Mouse (Mus musculus): ENCODE measurements around the gene Snap23. TPM values are rescaled to one million over a fixed set of nuclear protein-coding genes. Genes with fewer than 3 reads are reported as not detected.
"Not testable (repeated sequence)": the region's sequence is repeated elsewhere in the genome, so short reads cannot be mapped to it uniquely, and the experiment has no call there.

Gene Snap23
- polyA plus RNA-seq, 2 experiments, result 15.6 to 23.5 TPM

GRCm38 (mm10) chr2:120561524-120561923 lies 5.9 kb upstream of the Snap23 start:
- DNase-seq (ENCODE audit: low read depth in 3 of 3, low spot score in 3 of 3), result no peak
- no peak overlapping the region for H3K9ac ChIP-seq (replicated peaks)
- 62% methylated on average over 1 of the region's 1 CpGs for WGBS (ENCODE audit: insufficient replicate concordance)
- no peak for ATAC-seq (ENCODE audit: insufficient read depth)
- peaks cover 12 to 21% of the 10 kb centered on the region in 2 experiments for H3K4me1 ChIP-seq (replicated peaks; ENCODE audit: control insufficient read depth in 2 of 2, insufficient read depth in 2 of 2, low read length in 1 of 2)
- H3K4me2 ChIP-seq (ENCODE audit: low read depth), result no peak overlapping the region
- no peaks in the 10 kb centered on the region; the same call in 1 of the 2 replicates for H3K36me3 ChIP-seq (replicated peaks; ENCODE audit: control insufficient read depth, insufficient read depth, low read depth)
- H3K4me3 ChIP-seq (ENCODE audit: insufficient read depth in 1 of 2, low read depth in 2 of 2, low read length in 2 of 2), result no peak overlapping the region
- H3K9me3 ChIP-seq (ENCODE audit: control insufficient read depth, low read length), result no peaks in the 10 kb centered on the region
- H3K27me3 ChIP-seq (ENCODE audit: control insufficient read depth, insufficient read depth, low read length), result no peaks in the 10 kb centered on the region
- no peak overlapping the region for H3K27ac ChIP-seq
- TF ChIP-seq EP300 (IDR thresholded peaks at IDR 0.05; ENCODE audit: low read depth) (no peak), CTCF (IDR thresholded peaks at IDR 0.05; ENCODE audit: low read depth) (no peak)

- Histone ChIP-seq H3K4me2 (ENCODE audit: low read depth) (peak overlapping the region; percentile 86), H3K9me3 (ENCODE audit: control insufficient read depth, low read length) (no peaks in the 10 kb centered on the region), H3K36me3 (replicated peaks; ENCODE audit: control insufficient read depth, insufficient read depth, low read depth) (no peaks in the 10 kb centered on the region; the same call in 1 of the 2 replicates), H3K27ac (no peak overlapping the region; the same call in 1 of the 2 replicates), H3K4me1 (replicated peaks; ENCODE audit: control insufficient read depth in 2 of 2, insufficient read depth in 2 of 2, low read length in 1 of 2) (peaks cover 12 to 20% of the 10 kb centered on the region in 2 experiments), H3K9ac (replicated peaks) (peak overlapping the region; percentile 69), H3K4me3 (ENCODE audit: insufficient read depth in 1 of 2, low read depth in 2 of 2, low read length in 2 of 2) (peak overlapping the region; percentile 72 to 96), H3K27me3 (ENCODE audit: control insufficient read depth, insufficient read depth, low read length) (no peaks in the 10 kb centered on the region)
- TF ChIP-seq EP300 (IDR thresholded peaks at IDR 0.05; ENCODE audit: low read depth) (no peak), CTCF (IDR thresholded peaks at IDR 0.05; ENCODE audit: low read depth) (no peak)
- no peak for ATAC-seq (ENCODE audit: insufficient read depth)
- DNase-seq (ENCODE audit: low read depth in 3 of 3, low spot score in 3 of 3), result no peak
- 3% methylated on average over 9 of the region's 9 CpGs for WGBS (ENCODE audit: insufficient replicate concordance)
Measured at GRCm38 (mm10) chr2:120562859-120563234, 4.6 kb upstream of the Snap23 start.

- TF ChIP-seq EP300 (IDR thresholded peaks at IDR 0.05; ENCODE audit: low read depth) (peak; percentile 50; the same call in 1 of the 2 replicates), CTCF (IDR thresholded peaks at IDR 0.05; ENCODE audit: low read depth) (no peak)
- peak; percentile 72 to 82 (median 77) for DNase-seq (ENCODE audit: low read depth in 3 of 3, low spot score in 3 of 3)
- Histone ChIP-seq H3K9me3 (ENCODE audit: control insufficient read depth, low read length) (no peaks in the 10 kb centered on the region), H3K4me1 (replicated peaks; ENCODE audit: control insufficient read depth in 2 of 2, insufficient read depth in 2 of 2, low read length in 1 of 2) (peaks cover 12 to 20% of the 10 kb centered on the region in 2 experiments), H3K4me3 (ENCODE audit: insufficient read depth in 1 of 2, low read depth in 2 of 2, low read length in 2 of 2) (peak within 1 kb of the TSS; percentile 72 to 96), H3K27me3 (ENCODE audit: control insufficient read depth, insufficient read depth, low read length) (no peaks in the 10 kb centered on the region), H3K27ac (peak within 1 kb of the TSS; percentile 30; the same call in 1 of the 2 replicates), H3K9ac (replicated peaks) (peak within 1 kb of the TSS; percentile 69), H3K4me2 (ENCODE audit: low read depth) (peak within 1 kb of the TSS; percentile 86), H3K36me3 (replicated peaks; ENCODE audit: control insufficient read depth, insufficient read depth, low read depth) (no peaks in the 10 kb centered on the region)
- WGBS (ENCODE audit: insufficient replicate concordance), result under 1% methylated on average over 50 of the region's 50 CpGs
- peak; percentile 65 for ATAC-seq (ENCODE audit: insufficient read depth)
Measured at GRCm38 (mm10) chr2:120563235-120563990, 4.1 kb upstream of the Snap23 start, which contains the start of gene Zfp106. Gene Zfp106 (minus strand): TSS chr2:120563843.

GRCm38 (mm10) chr2:120564548-120565188 lies 2.8 kb upstream of the Snap23 start:
- H3K27ac ChIP-seq, result peak overlapping the region; percentile 30
- not testable (repeated sequence) for H3K36me3 ChIP-seq (replicated peaks; ENCODE audit: control insufficient read depth, insufficient read depth, low read depth); DNase-seq (ENCODE audit: low read depth in 3 of 3, low spot score in 3 of 3); H3K9me3 ChIP-seq (ENCODE audit: control insufficient read depth, low read length); H3K27me3 ChIP-seq (ENCODE audit: control insufficient read depth, insufficient read depth, low read length); H3K9ac ChIP-seq (replicated peaks); H3K4me3 ChIP-seq (ENCODE audit: insufficient read depth in 1 of 2, low read depth in 2 of 2, low read length in 2 of 2); H3K4me2 ChIP-seq (ENCODE audit: low read depth); ATAC-seq (ENCODE audit: insufficient read depth)
- TF ChIP-seq EP300 (IDR thresholded peaks at IDR 0.05; ENCODE audit: low read depth), result peak; percentile 23; the same call in 1 of the 2 replicates
- WGBS (ENCODE audit: insufficient replicate concordance), result 16% methylated on average over 4 of the region's 4 CpGs
- H3K4me1 ChIP-seq (replicated peaks; ENCODE audit: control insufficient read depth in 2 of 2, insufficient read depth in 2 of 2, low read length in 1 of 2), result peaks cover 12 to 25% of the 10 kb centered on the region in 2 experiments

- no peaks in the 10 kb centered on the region for H3K9me3 ChIP-seq (ENCODE audit: control insufficient read depth, low read length)
- peak in 1 of 3 experiments; percentile 50 for DNase-seq (ENCODE audit: low read depth in 3 of 3, low spot score in 3 of 3)
- WGBS (ENCODE audit: insufficient replicate concordance), result 12% methylated on average over 2 of the region's 2 CpGs
- H3K4me3 ChIP-seq (ENCODE audit: insufficient read depth in 1 of 2, low read depth in 2 of 2, low read length in 2 of 2), result no peak overlapping the region
- no peak overlapping the region; the same call in 1 of the 2 replicates for H3K4me2 ChIP-seq (ENCODE audit: low read depth)
- TF ChIP-seq CTCF (IDR thresholded peaks at IDR 0.05; ENCODE audit: low read depth) (no peak), EP300 (IDR thresholded peaks at IDR 0.05; ENCODE audit: low read depth) (peak; percentile 45)
- peak overlapping the region; percentile 55 for H3K27ac ChIP-seq
- ATAC-seq (ENCODE audit: insufficient read depth), result no peak
- peaks cover 12 to 24% of the 10 kb centered on the region in 2 experiments for H3K4me1 ChIP-seq (replicated peaks; ENCODE audit: control insufficient read depth in 2 of 2, insufficient read depth in 2 of 2, low read length in 1 of 2)
- no peak overlapping the region for H3K9ac ChIP-seq (replicated peaks)
- H3K36me3 ChIP-seq (replicated peaks; ENCODE audit: control insufficient read depth, insufficient read depth, low read depth), result no peaks in the 10 kb centered on the region
- H3K27me3 ChIP-seq (ENCODE audit: control insufficient read depth, insufficient read depth, low read length), result no peaks in the 10 kb centered on the region
Measured at GRCm38 (mm10) chr2:120565363-120565762, 2.1 kb upstream of the Snap23 start.

All from liver, embryonic 14.5 days (tissue).